Mouse (Mus musculus): ENCODE results near the gene Vamp9. TPM values are rescaled to one million over a fixed set of nuclear protein-coding genes. Genes with fewer than 3 reads are reported as not detected.

Gene Vamp9
- 0.31 and 0.57 TPM in 2 replicates for polyA plus RNA-seq (2015; fragmentation: Nextera tagmentation; extraction: Ambion mirVana)

GRCm38 (mm10) chr5:99906181-99906956 lies at the start of gene Vamp9:
Gene Vamp9, plus strand, starts transcription at chr5:99906254.
- no peaks in the 10 kb centered on the region for H3K36me3 ChIP-seq
- peaks cover 4% of the 10 kb centered on the region; the same call in 1 of the 2 replicates for H3K27me3 ChIP-seq
- peak within 1 kb of the TSS; percentile 62 for H3K4me2 ChIP-seq (replicated peaks)
- H3K9me3 ChIP-seq = no peaks in the 10 kb centered on the region
- peak within 1 kb of the TSS; percentile 60 for H3K4me3 ChIP-seq
- peak within 1 kb of the TSS; percentile 92 for H3K27ac ChIP-seq
- ATAC-seq (ENCODE audit: low FRiP score, low read depth) = peak; percentile 100
- peak within 1 kb of the TSS; percentile 66 for H3K9ac ChIP-seq
- 5% methylated on average over 48 of the region's 49 CpGs for WGBS
- no peaks in the 10 kb centered on the region for H3K4me1 ChIP-seq

- H3K9ac ChIP-seq = no peak overlapping the region
- no peak for ATAC-seq (ENCODE audit: low FRiP score, low read depth)
- H3K4me3 ChIP-seq = no peak overlapping the region
- no peaks in the 10 kb centered on the region for H3K36me3 ChIP-seq
- H3K9me3 ChIP-seq = no peaks in the 10 kb centered on the region
- H3K4me1 ChIP-seq = peaks cover 7% of the 10 kb centered on the region
- H3K27me3 ChIP-seq = no peaks in the 10 kb centered on the region
- no peak overlapping the region for H3K27ac ChIP-seq
- peak overlapping the region; percentile 31; the same call in 1 of the 2 replicates for H3K4me2 ChIP-seq (replicated peaks)
- WGBS = 28% methylated on average over 14 of the region's 14 CpGs
Observed at GRCm38 (mm10) chr5:99857106-99857637, 48.9 kb upstream of the Vamp9 start.

GRCm38 (mm10) chr5:99859637-99860433 lies 46.2 kb upstream of the Vamp9 start:
- ATAC-seq (ENCODE audit: low FRiP score, low read depth) = no peak
- Histone ChIP-seq H3K4me3 (no peak overlapping the region), H3K27ac (no peak overlapping the region), H3K9me3 (no peaks in the 10 kb centered on the region), H3K36me3 (no peaks in the 10 kb centered on the region), H3K9ac (no peak overlapping the region), H3K4me1 (peaks cover 16% of the 10 kb centered on the region), H3K4me2 (replicated peaks) (no peak overlapping the region), H3K27me3 (no peaks in the 10 kb centered on the region)
- WGBS = 77% methylated on average over 13 of the region's 13 CpGs

GRCm38 (mm10) chr5:99861816-99862215 lies 44.2 kb upstream of the Vamp9 start:
- Histone ChIP-seq H3K36me3 (no peaks in the 10 kb centered on the region), H3K4me3 (no peak overlapping the region), H3K4me1 (peaks cover 15% of the 10 kb centered on the region), H3K27ac (no peak overlapping the region), H3K4me2 (replicated peaks) (no peak overlapping the region), H3K9me3 (no peaks in the 10 kb centered on the region), H3K9ac (no peak overlapping the region), H3K27me3 (no peaks in the 10 kb centered on the region)
- ATAC-seq (ENCODE audit: low FRiP score, low read depth) = no peak
- 85% methylated on average over 6 of the region's 6 CpGs for WGBS

GRCm38 (mm10) chr5:99863656-99864380 lies 42.2 kb upstream of the Vamp9 start:
- no peaks in the 10 kb centered on the region for H3K36me3 ChIP-seq
- H3K27me3 ChIP-seq = no peaks in the 10 kb centered on the region
- 59% methylated on average over 13 of the region's 13 CpGs for WGBS
- H3K4me3 ChIP-seq = no peak overlapping the region
- H3K27ac ChIP-seq = no peak overlapping the region
- ATAC-seq (ENCODE audit: low FRiP score, low read depth) = no peak
- no peak overlapping the region for H3K4me2 ChIP-seq (replicated peaks)
- peaks cover 9% of the 10 kb centered on the region; the same call in 1 of the 2 replicates for H3K4me1 ChIP-seq
- H3K9ac ChIP-seq = no peak overlapping the region
- no peaks in the 10 kb centered on the region for H3K9me3 ChIP-seq

- no peak overlapping the region for H3K4me3 ChIP-seq
- no peak overlapping the region for H3K4me2 ChIP-seq (replicated peaks)
- 91% methylated on average over 1 of the region's 1 CpGs for WGBS
- no peak for ATAC-seq (ENCODE audit: low FRiP score, low read depth)
- H3K36me3 ChIP-seq = no peaks in the 10 kb centered on the region
- H3K4me1 ChIP-seq = peaks cover 9% of the 10 kb centered on the region; the same call in 1 of the 2 replicates
- no peak overlapping the region for H3K27ac ChIP-seq
- no peaks in the 10 kb centered on the region for H3K9me3 ChIP-seq
- no peak overlapping the region for H3K9ac ChIP-seq
- no peaks in the 10 kb centered on the region for H3K27me3 ChIP-seq
Observed at GRCm38 (mm10) chr5:99865779-99866178, 40.3 kb upstream of the Vamp9 start.

GRCm38 (mm10) chr5:99868286-99868685 lies 37.8 kb upstream of the Vamp9 start:
- ATAC-seq (ENCODE audit: low FRiP score, low read depth) = no peak
- 88% methylated on average over 17 of the region's 17 CpGs for WGBS
- no peaks in the 10 kb centered on the region for H3K9me3 ChIP-seq
- no peak overlapping the region for H3K9ac ChIP-seq
- peaks cover 8% of the 10 kb centered on the region; the same call in 1 of the 2 replicates for H3K4me1 ChIP-seq
- H3K4me2 ChIP-seq (replicated peaks) = no peak overlapping the region
- H3K36me3 ChIP-seq = no peaks in the 10 kb centered on the region
- H3K27me3 ChIP-seq = no peaks in the 10 kb centered on the region
- no peak overlapping the region for H3K4me3 ChIP-seq
- no peak overlapping the region for H3K27ac ChIP-seq

- H3K9me3 ChIP-seq = no peaks in the 10 kb centered on the region
- no peak overlapping the region for H3K4me3 ChIP-seq
- no peak overlapping the region for H3K27ac ChIP-seq
- H3K36me3 ChIP-seq = no peaks in the 10 kb centered on the region
- peaks cover 1% of the 10 kb centered on the region; the same call in 1 of the 2 replicates for H3K4me1 ChIP-seq
- H3K4me2 ChIP-seq (replicated peaks) = no peak overlapping the region
- ATAC-seq (ENCODE audit: low FRiP score, low read depth) = no peak
- H3K27me3 ChIP-seq = no peaks in the 10 kb centered on the region
- H3K9ac ChIP-seq = no peak overlapping the region
- 90% methylated on average over 9 of the region's 9 CpGs for WGBS
Observed at GRCm38 (mm10) chr5:99868923-99869322, 37.1 kb upstream of the Vamp9 start.

GRCm38 (mm10) chr5:99877565-99877964 lies 28.5 kb upstream of the Vamp9 start:
- no peak overlapping the region for H3K27ac ChIP-seq
- no peaks in the 10 kb centered on the region for H3K36me3 ChIP-seq
- no peak overlapping the region for H3K9ac ChIP-seq
- H3K4me1 ChIP-seq = no peaks in the 10 kb centered on the region
- no peaks in the 10 kb centered on the region for H3K27me3 ChIP-seq
- H3K4me2 ChIP-seq (replicated peaks) = no peak overlapping the region
- no peak for ATAC-seq (ENCODE audit: low FRiP score, low read depth)
- WGBS = 70% methylated on average over 9 of the region's 9 CpGs
- H3K4me3 ChIP-seq = no peak overlapping the region
- 0 out of 2 replicates have a peak, but pooled peaks cover 4% of the 10 kb centered on the region for H3K9me3 ChIP-seq

- no peaks in the 10 kb centered on the region for H3K36me3 ChIP-seq
- no peak overlapping the region for H3K27ac ChIP-seq
- no peak overlapping the region for H3K4me2 ChIP-seq (replicated peaks)
- H3K4me3 ChIP-seq = no peak overlapping the region
- H3K9ac ChIP-seq = no peak overlapping the region
- 0 out of 2 replicates have a peak, but pooled peaks cover 4% of the 10 kb centered on the region for H3K9me3 ChIP-seq
- H3K27me3 ChIP-seq = no peaks in the 10 kb centered on the region
- 79% methylated on average over 3 of the region's 3 CpGs for WGBS
- no peaks in the 10 kb centered on the region for H3K4me1 ChIP-seq
- ATAC-seq (ENCODE audit: low FRiP score, low read depth) = no peak
Observed at GRCm38 (mm10) chr5:99882441-99882840, 23.6 kb upstream of the Vamp9 start.

- WGBS = 91% methylated on average over 4 of the region's 4 CpGs
- H3K27me3 ChIP-seq = no peaks in the 10 kb centered on the region
- no peak overlapping the region for H3K4me2 ChIP-seq (replicated peaks)
- ATAC-seq (ENCODE audit: low FRiP score, low read depth) = no peak
- no peak overlapping the region for H3K4me3 ChIP-seq
- H3K36me3 ChIP-seq = no peaks in the 10 kb centered on the region
- no peak overlapping the region for H3K27ac ChIP-seq
- H3K9ac ChIP-seq = no peak overlapping the region
- H3K9me3 ChIP-seq = 0 out of 2 replicates have a peak, but pooled peaks cover 4% of the 10 kb centered on the region
- H3K4me1 ChIP-seq = no peaks in the 10 kb centered on the region
Observed at GRCm38 (mm10) chr5:99884035-99884434, 22.0 kb upstream of the Vamp9 start.
